Mouse (Mus musculus) cerebellum, adult 9-11 months (tissue): Measurements from ENCODE around the gene Plekhm2.

Experiments used
- DNase-seq: peaks from one replicate; pipeline ENCODE4 v3.0.0; 2022

Plekhm2 gene

GRCm38 (mm10) chr4:141664799-141665198, at the start of gene Plekhm2:
TSS of gene Plekhm2 (minus strand) at chr4:141664899.
- peak; percentile 47 for DNase-seq

- DNase-seq, result no peak
These were observed 49.0 kb upstream of the Plekhm2 start for GRCm38 (mm10) chr4:141713598-141714142.

GRCm38 (mm10) chr4:141711250-141711649, 46.6 kb upstream of the Plekhm2 start:
- DNase-seq, result no peak

- no peak for DNase-seq
These were observed 44.3 kb upstream of the Plekhm2 start for GRCm38 (mm10) chr4:141708971-141709370.

GRCm38 (mm10) chr4:141708005-141708404, 43.3 kb upstream of the Plekhm2 start:
- no peak for DNase-seq

GRCm38 (mm10) chr4:141705331-141705730, 40.6 kb upstream of the Plekhm2 start:
- no peak for DNase-seq

GRCm38 (mm10) chr4:141704625-141705024, 39.9 kb upstream of the Plekhm2 start:
- DNase-seq, result no peak

- DNase-seq, result no peak
These were observed 30.0 kb upstream of the Plekhm2 start for GRCm38 (mm10) chr4:141694719-141695118.

- DNase-seq, result no peak
These were observed 23.8 kb upstream of the Plekhm2 start for GRCm38 (mm10) chr4:141688505-141688904.

GRCm38 (mm10) chr4:141686525-141686924, 21.8 kb upstream of the Plekhm2 start:
- no peak for DNase-seq

GRCm38 (mm10) chr4:141686093-141686492, 21.4 kb upstream of the Plekhm2 start:
- DNase-seq, result no peak

- no peak for DNase-seq
These were observed 20.8 kb upstream of the Plekhm2 start, which contains the start of gene Rsc1a1 for GRCm38 (mm10) chr4:141685499-141685898. TSS of gene Rsc1a1 (minus strand) at chr4:141685599.

GRCm38 (mm10) chr4:141682706-141683230, 18.1 kb upstream of the Plekhm2 start:
- no peak for DNase-seq

- no peak for DNase-seq
These were observed 17.1 kb upstream of the Plekhm2 start for GRCm38 (mm10) chr4:141681767-141682166.

- DNase-seq, result no peak
These were observed 16.2 kb upstream of the Plekhm2 start for GRCm38 (mm10) chr4:141680892-141681291.

GRCm38 (mm10) chr4:141679016-141679415, 14.3 kb upstream of the Plekhm2 start:
- no peak for DNase-seq

GRCm38 (mm10) chr4:141676462-141676979, 11.8 kb upstream of the Plekhm2 start:
- DNase-seq, result no peak

GRCm38 (mm10) chr4:141672325-141672724, 7.6 kb upstream of the Plekhm2 start:
- no peak for DNase-seq

- no peak for DNase-seq
These were observed 6.7 kb upstream of the Plekhm2 start for GRCm38 (mm10) chr4:141671389-141671788.

- no peak for DNase-seq
These were observed 5.4 kb upstream of the Plekhm2 start for GRCm38 (mm10) chr4:141669898-141670712.

- DNase-seq, result peak; percentile 76
These were observed 521 bp downstream of the Plekhm2 start for GRCm38 (mm10) chr4:141664011-141664745.

GRCm38 (mm10) chr4:141663122-141663931, 1.4 kb downstream of the Plekhm2 start:
- DNase-seq, result no peak
